Mouse (Mus musculus): ENCODE results near the gene Gsg1. TPM values are rescaled to one million over a fixed set of nuclear protein-coding genes. Genes with fewer than 3 reads are reported as not detected.
A peak's percentile ranks its signal among the peaks of the same experiment; 100 is the strongest.

Gene Gsg1
- polyA plus RNA-seq, 1 experiment: 1.4 TPM

- WGBS: 82% methylated on average over 4 of the region's 4 CpGs
- H3K27me3 ChIP-seq (ENCODE audit: control insufficient read depth, insufficient read depth, low read length): no peaks in the 10 kb centered on the region
- no peak overlapping the region for H3K4me3 ChIP-seq (ENCODE audit: low read depth, low read length)
- no peak overlapping the region for H3K27ac ChIP-seq (ENCODE audit: insufficient read depth, low read depth, low read length)
- TF ChIP-seq POLR2A (IDR thresholded peaks at IDR 0.05; ENCODE audit: low read depth, low read length): no peak
- TF ChIP-seq CTCF (IDR thresholded peaks at IDR 0.05; ENCODE audit: extremely low read depth, insufficient read length, insufficient replicate concordance, low read depth, low read length): no peak
- H3K36me3 ChIP-seq (ENCODE audit: control insufficient read depth, insufficient read depth, low read length): no peaks in the 10 kb centered on the region
- H3K4me1 ChIP-seq (ENCODE audit: control insufficient read depth, insufficient read depth, insufficient read length, low read length): peaks cover 15% of the 10 kb centered on the region; the same call in 1 of the 2 replicates
Observed at GRCm38 (mm10) chr6:135275231-135275630, 21.1 kb upstream of the Gsg1 start.

- no peaks in the 10 kb centered on the region for H3K36me3 ChIP-seq (ENCODE audit: control insufficient read depth, insufficient read depth, low read length)
- H3K27ac ChIP-seq (ENCODE audit: insufficient read depth, low read depth, low read length): peak overlapping the region; percentile 47; the same call in 1 of the 2 replicates
- WGBS: 45% methylated on average over 6 of the region's 6 CpGs
- H3K4me1 ChIP-seq (ENCODE audit: control insufficient read depth, insufficient read depth, insufficient read length, low read length): peaks cover 18% of the 10 kb centered on the region; the same call in 1 of the 2 replicates
- no peak overlapping the region for H3K4me3 ChIP-seq (ENCODE audit: low read depth, low read length)
- H3K27me3 ChIP-seq (ENCODE audit: control insufficient read depth, insufficient read depth, low read length): no peaks in the 10 kb centered on the region
- TF ChIP-seq CTCF (IDR thresholded peaks at IDR 0.05; ENCODE audit: extremely low read depth, insufficient read length, insufficient replicate concordance, low read depth, low read length): no peak
- no peak for TF ChIP-seq POLR2A (IDR thresholded peaks at IDR 0.05; ENCODE audit: low read depth, low read length)
Observed at GRCm38 (mm10) chr6:135273066-135273465, 18.9 kb upstream of the Gsg1 start.

- Histone ChIP-seq H3K27me3 (ENCODE audit: control insufficient read depth, insufficient read depth, low read length) (no peaks in the 10 kb centered on the region), H3K27ac (ENCODE audit: insufficient read depth, low read depth, low read length) (no peak overlapping the region), H3K4me1 (ENCODE audit: control insufficient read depth, insufficient read depth, insufficient read length, low read length) (peaks cover 14% of the 10 kb centered on the region; the same call in 1 of the 2 replicates), H3K4me3 (ENCODE audit: low read depth, low read length) (no peak overlapping the region), H3K36me3 (ENCODE audit: control insufficient read depth, insufficient read depth, low read length) (no peaks in the 10 kb centered on the region)
- 76% methylated on average over 2 of the region's 2 CpGs for WGBS
- TF ChIP-seq POLR2A (IDR thresholded peaks at IDR 0.05; ENCODE audit: low read depth, low read length): no peak
- no peak for TF ChIP-seq CTCF (IDR thresholded peaks at IDR 0.05; ENCODE audit: extremely low read depth, insufficient read length, insufficient replicate concordance, low read depth, low read length)
Observed at GRCm38 (mm10) chr6:135271761-135272160, 17.6 kb upstream of the Gsg1 start.

- WGBS: 77% methylated on average over 6 of the region's 6 CpGs
- Histone ChIP-seq H3K4me1 (ENCODE audit: control insufficient read depth, insufficient read depth, insufficient read length, low read length) (peaks cover 20% of the 10 kb centered on the region; the same call in 1 of the 2 replicates), H3K4me3 (ENCODE audit: low read depth, low read length) (no peak overlapping the region), H3K27me3 (ENCODE audit: control insufficient read depth, insufficient read depth, low read length) (no peaks in the 10 kb centered on the region), H3K27ac (ENCODE audit: insufficient read depth, low read depth, low read length) (no peak overlapping the region), H3K36me3 (ENCODE audit: control insufficient read depth, insufficient read depth, low read length) (no peaks in the 10 kb centered on the region)
- TF ChIP-seq POLR2A (IDR thresholded peaks at IDR 0.05; ENCODE audit: low read depth, low read length) (no peak), CTCF (IDR thresholded peaks at IDR 0.05; ENCODE audit: extremely low read depth, insufficient read length, insufficient replicate concordance, low read depth, low read length) (no peak)
Observed at GRCm38 (mm10) chr6:135269626-135270025, 15.5 kb upstream of the Gsg1 start.

GRCm38 (mm10) chr6:135268392-135268791, 14.2 kb upstream of the Gsg1 start:
- H3K27me3 ChIP-seq (ENCODE audit: control insufficient read depth, insufficient read depth, low read length): no peaks in the 10 kb centered on the region
- no peaks in the 10 kb centered on the region for H3K36me3 ChIP-seq (ENCODE audit: control insufficient read depth, insufficient read depth, low read length)
- H3K4me1 ChIP-seq (ENCODE audit: control insufficient read depth, insufficient read depth, insufficient read length, low read length): peaks cover 16% of the 10 kb centered on the region; the same call in 1 of the 2 replicates
- no peak overlapping the region for H3K4me3 ChIP-seq (ENCODE audit: low read depth, low read length)
- H3K27ac ChIP-seq (ENCODE audit: insufficient read depth, low read depth, low read length): no peak overlapping the region
- TF ChIP-seq POLR2A (IDR thresholded peaks at IDR 0.05; ENCODE audit: low read depth, low read length): no peak
- TF ChIP-seq CTCF (IDR thresholded peaks at IDR 0.05; ENCODE audit: extremely low read depth, insufficient read length, insufficient replicate concordance, low read depth, low read length): no peak

GRCm38 (mm10) chr6:135267221-135267620, 13.1 kb upstream of the Gsg1 start:
- Histone ChIP-seq H3K4me1 (ENCODE audit: control insufficient read depth, insufficient read depth, insufficient read length, low read length) (peaks cover 10% of the 10 kb centered on the region; the same call in 1 of the 2 replicates), H3K36me3 (ENCODE audit: control insufficient read depth, insufficient read depth, low read length) (no peaks in the 10 kb centered on the region), H3K27me3 (ENCODE audit: control insufficient read depth, insufficient read depth, low read length) (no peaks in the 10 kb centered on the region), H3K4me3 (ENCODE audit: low read depth, low read length) (no peak overlapping the region), H3K27ac (ENCODE audit: insufficient read depth, low read depth, low read length) (no peak overlapping the region)
- 76% methylated on average over 3 of the region's 3 CpGs for WGBS
- TF ChIP-seq POLR2A (IDR thresholded peaks at IDR 0.05; ENCODE audit: low read depth, low read length): no peak
- no peak for TF ChIP-seq CTCF (IDR thresholded peaks at IDR 0.05; ENCODE audit: extremely low read depth, insufficient read length, insufficient replicate concordance, low read depth, low read length)

GRCm38 (mm10) chr6:135266056-135266455, 11.9 kb upstream of the Gsg1 start:
- Histone ChIP-seq H3K36me3 (ENCODE audit: control insufficient read depth, insufficient read depth, low read length) (no peaks in the 10 kb centered on the region), H3K4me3 (ENCODE audit: low read depth, low read length) (no peak overlapping the region), H3K4me1 (ENCODE audit: control insufficient read depth, insufficient read depth, insufficient read length, low read length) (peaks cover 10% of the 10 kb centered on the region; the same call in 1 of the 2 replicates), H3K27ac (ENCODE audit: insufficient read depth, low read depth, low read length) (no peak overlapping the region), H3K27me3 (ENCODE audit: control insufficient read depth, insufficient read depth, low read length) (no peaks in the 10 kb centered on the region)
- TF ChIP-seq CTCF (IDR thresholded peaks at IDR 0.05; ENCODE audit: extremely low read depth, insufficient read length, insufficient replicate concordance, low read depth, low read length): no peak
- TF ChIP-seq POLR2A (IDR thresholded peaks at IDR 0.05; ENCODE audit: low read depth, low read length): no peak
- 74% methylated on average over 1 of the region's 1 CpGs for whole genome bisulfite sequencing
